Mouse (Mus musculus) right cerebral cortex, adult 2 months (tissue): ENCODE measurements around the gene St6galnac3.

ENCODE experiments used
- DNase-seq, 2 experiments: peaks; one replicate each; pipeline ENCODE4 v3.0.0; 2021 to 2022; ENCODE audit warnings: low spot score in 2 of 2

The St6galnac3 gene

GRCm38 (mm10) chr3:153733364-153734159 lies 8.6 kb upstream of the St6galnac3 start:
- DNase-seq, result no peak

GRCm38 (mm10) chr3:153732749-153733148 lies 7.8 kb upstream of the St6galnac3 start:
- DNase-seq, result no peak

- DNase-seq, result no peak
These were observed 7.1 kb upstream of the St6galnac3 start for GRCm38 (mm10) chr3:153732035-153732434.

GRCm38 (mm10) chr3:153728577-153728976 lies 3.6 kb upstream of the St6galnac3 start:
- DNase-seq, result no peak

GRCm38 (mm10) chr3:153723467-153724079 lies 1.4 kb downstream of the St6galnac3 start:
- no peak for DNase-seq

- DNase-seq, result no peak
These were observed 3.4 kb downstream of the St6galnac3 start for GRCm38 (mm10) chr3:153721525-153721924.

- no peak for DNase-seq
These were observed 4.1 kb downstream of the St6galnac3 start for GRCm38 (mm10) chr3:153720922-153721321.

- no peak for DNase-seq
These were observed 4.7 kb downstream of the St6galnac3 start for GRCm38 (mm10) chr3:153720296-153720695.

GRCm38 (mm10) chr3:153719256-153719970 lies 5.6 kb downstream of the St6galnac3 start:
- no peak for DNase-seq

GRCm38 (mm10) chr3:153718724-153719123 lies 6.2 kb downstream of the St6galnac3 start:
- DNase-seq, result no peak

GRCm38 (mm10) chr3:153717742-153718141 lies 7.2 kb downstream of the St6galnac3 start:
- no peak for DNase-seq

GRCm38 (mm10) chr3:153715646-153716045 lies 9.3 kb downstream of the St6galnac3 start:
- no peak for DNase-seq

- no peak for DNase-seq
These were observed 14.4 kb downstream of the St6galnac3 start for GRCm38 (mm10) chr3:153710545-153710944.

GRCm38 (mm10) chr3:153707687-153708086 lies 17.3 kb downstream of the St6galnac3 start:
- DNase-seq, result no peak

GRCm38 (mm10) chr3:153706901-153707300 lies 18.1 kb downstream of the St6galnac3 start:
- no peak for DNase-seq

- DNase-seq, result no peak
These were observed 22.9 kb downstream of the St6galnac3 start for GRCm38 (mm10) chr3:153701752-153702740.

- no peak for DNase-seq
These were observed 23.8 kb downstream of the St6galnac3 start for GRCm38 (mm10) chr3:153701172-153701571.

GRCm38 (mm10) chr3:153699086-153699485 lies 25.9 kb downstream of the St6galnac3 start:
- no peak for DNase-seq

GRCm38 (mm10) chr3:153692978-153693377 lies 32.0 kb downstream of the St6galnac3 start:
- no peak for DNase-seq

- DNase-seq, result no peak
These were observed 32.7 kb downstream of the St6galnac3 start for GRCm38 (mm10) chr3:153692206-153692813.

- DNase-seq, result no peak
These were observed 33.4 kb downstream of the St6galnac3 start for GRCm38 (mm10) chr3:153691537-153691936.
